Mouse (Mus musculus) heart, adult 10 weeks (tissue): ENCODE data around the gene Gm11733. TPM values are rescaled to one million over a fixed set of nuclear protein-coding genes. Genes with fewer than 3 reads are reported as not detected.

ENCODE experiments used
- polyA plus RNA-seq: library from polyadenylated mRNA; stranded (reverse); fragments of 350-450 nt; fragmentation: Illumina TruSeq; extraction: RNeasy Lipid Tissue Mini Kit (QIAGEN cat#74804); gene quantifications from one replicate; pipeline ENCODE4 v1.2.3, GENCODE M21; 2014; ENCODE audit warnings: low read depth, low replicate concordance

The Gm11733 gene
- polyA plus RNA-seq, result not detected

DNA sequence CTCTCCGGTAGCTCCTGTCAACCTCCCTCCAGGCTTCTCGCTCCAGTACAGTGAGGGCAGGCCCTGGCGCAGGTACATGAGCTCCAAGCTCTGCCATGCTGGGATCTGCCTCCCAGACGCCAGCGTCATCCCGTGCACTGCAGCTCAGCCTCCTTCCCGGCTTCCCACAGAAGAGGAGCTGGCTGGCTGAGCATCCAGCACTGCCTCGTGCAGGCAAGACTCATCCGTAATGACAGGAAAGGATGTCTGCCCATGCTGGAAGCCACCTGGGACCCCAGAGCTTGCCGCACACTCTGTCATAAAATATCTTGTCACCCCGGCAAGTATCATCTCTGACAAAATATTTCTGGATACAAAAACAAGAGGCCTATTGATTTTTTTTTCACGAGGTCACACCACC is at the start of gene Gm11733:
Gene Gm11733 (plus strand): TSS at position 171 of the 400 bp plus-strand sequence.

Other genes with a start within 250 kb of the Gm11733 start
- gene Tnrc6c, start 169.9 kb downstream of the Gm11733 start, polyA plus RNA-seq, result 20.7 TPM